Mouse (Mus musculus): ENCODE measurements at regions not wholly inside any gene's neighbourhood (a gene's known extent, or its start where the extent isn't known, plus 50 kb on each side); places are given as distances from the start of the nearest gene placed in this dataset.

DNA sequence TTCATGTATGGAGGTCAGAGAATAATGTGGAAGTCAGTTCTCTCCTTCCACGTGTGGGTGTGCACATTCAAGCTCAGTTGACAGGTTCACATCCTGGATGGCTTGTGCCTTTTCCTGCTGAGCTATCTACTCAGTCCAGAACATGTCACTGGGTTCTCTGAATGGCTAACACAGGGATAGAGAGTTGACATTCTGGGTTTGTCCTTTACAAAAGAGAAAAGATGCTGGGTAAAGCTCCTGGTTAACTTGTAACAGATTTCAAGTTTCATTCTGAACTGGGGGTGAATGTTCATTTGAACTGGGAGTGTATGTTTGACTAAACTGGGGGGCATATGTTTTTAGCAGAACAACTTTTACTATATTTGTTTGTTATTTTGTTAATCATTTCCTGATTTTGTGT is 133.0 kb downstream of the Tmem17 start:
- DNase-seq: no peak

DNA sequence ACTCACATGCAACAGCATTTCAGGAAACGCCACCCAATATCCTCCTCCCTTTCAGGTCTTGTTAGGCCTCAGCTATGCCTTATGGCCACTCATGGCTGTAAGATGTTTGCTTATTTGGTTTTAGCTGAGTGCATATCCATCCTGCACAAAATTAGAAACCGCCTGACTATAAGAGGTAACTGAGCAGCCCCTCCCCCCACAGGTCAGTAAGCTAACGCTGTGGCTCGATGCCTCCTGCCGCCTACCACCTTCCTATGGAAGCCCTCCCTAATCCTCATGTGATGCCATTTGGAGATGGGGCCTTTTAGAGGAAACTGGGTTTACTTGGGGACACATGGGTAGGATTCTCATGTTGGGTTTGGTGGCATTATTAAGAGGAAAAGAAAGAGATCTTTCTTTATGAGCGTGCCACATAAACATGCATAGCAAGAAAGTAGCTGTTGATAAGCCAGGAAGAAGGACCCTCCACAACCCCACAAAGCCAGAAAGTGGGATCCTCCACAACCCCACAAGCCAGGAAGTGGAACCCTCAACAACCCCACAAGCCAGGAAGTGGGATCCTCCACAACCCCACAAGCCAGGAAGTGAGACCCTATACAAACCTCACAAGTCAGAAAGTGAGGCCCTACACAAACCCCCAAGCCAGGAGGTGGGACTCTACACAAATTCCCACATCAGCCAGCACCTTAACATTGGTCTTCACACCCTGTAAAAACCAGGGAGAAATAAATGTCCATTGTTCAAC is 134.5 kb downstream of the Tmem17 start:
- DNase-seq: no peak

DNA sequence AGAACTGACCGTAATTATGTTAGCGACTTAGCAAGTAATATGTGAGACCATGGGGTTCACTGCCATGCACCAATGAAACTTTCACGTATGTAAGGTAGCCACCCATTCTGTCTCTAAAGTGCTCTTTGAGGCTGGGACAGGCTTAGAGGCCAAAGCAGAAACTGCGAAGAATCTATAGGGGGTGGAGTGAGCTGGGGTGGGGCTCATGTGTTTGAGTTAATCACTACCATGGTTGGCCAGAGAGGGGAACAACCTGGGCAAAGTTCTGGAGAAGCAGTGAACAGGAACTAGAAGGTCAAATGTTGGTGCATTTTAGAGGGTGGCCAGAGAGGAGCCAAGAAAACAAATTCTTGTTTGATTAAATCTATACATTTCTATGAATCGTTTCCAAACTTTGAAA is 136.4 kb downstream of the Tmem17 start:
- no peak for DNase-seq

DNA sequence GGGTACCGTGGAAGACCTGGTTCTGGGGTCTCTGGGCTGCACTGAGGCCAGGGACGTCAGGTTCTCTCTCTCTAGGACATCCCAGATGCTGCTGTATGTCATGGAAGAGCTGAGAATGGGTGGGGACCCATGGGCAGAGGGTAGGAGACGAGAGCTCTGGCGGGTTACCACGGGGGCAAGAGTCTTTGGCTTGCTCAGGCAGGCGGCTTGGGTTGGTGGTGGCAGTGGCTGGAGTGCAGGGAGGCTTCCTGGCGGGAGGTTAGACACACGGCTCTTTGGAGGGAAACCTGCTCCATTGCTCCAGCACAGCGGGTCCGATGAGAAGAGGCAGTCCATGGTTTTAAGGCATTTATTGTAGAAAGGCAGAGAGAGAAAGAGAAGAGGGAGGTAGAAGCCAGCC is 138.9 kb downstream of the Tmem17 start:
- DNase-seq: no peak

DNA sequence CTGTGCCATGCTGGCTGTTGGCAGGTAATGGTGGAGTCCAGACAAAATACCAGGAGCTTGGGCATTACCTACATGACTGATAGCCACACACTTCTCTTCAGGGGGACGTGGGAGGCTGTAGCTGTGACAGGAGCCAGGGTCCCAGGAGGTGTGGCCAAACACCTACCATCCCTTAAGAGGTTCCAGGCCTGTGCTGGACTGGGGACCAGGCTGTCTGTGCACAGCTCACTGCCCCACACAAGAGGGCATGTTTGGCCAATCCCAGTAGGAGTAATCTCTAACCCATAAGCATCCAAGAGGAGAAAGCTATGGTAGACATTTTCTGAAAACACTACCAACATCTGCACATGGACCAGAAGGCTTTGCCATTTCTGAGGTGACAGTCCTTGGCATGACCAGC is 139.4 kb downstream of the Tmem17 start:
- DNase-seq: no peak

DNA sequence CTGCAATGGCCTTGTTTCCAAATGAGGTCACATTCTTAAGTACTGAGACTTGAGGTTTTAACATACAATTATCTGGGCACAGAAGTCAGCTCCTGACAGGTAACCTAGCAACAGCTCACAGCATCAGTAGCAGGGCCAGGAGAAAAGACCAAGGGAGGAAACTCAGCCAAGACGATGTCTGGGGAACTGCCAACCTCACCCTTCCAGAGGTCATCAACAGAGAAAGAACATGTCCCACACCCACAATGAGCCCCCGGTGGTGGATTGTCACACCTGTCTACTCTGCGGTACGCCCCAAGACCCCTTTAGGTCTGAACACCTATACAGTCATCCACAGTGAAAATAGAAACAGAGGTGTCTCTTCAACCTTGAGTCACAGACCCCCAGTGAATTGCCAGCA is 140.0 kb downstream of the Tmem17 start:
- no peak for DNase-seq

DNA sequence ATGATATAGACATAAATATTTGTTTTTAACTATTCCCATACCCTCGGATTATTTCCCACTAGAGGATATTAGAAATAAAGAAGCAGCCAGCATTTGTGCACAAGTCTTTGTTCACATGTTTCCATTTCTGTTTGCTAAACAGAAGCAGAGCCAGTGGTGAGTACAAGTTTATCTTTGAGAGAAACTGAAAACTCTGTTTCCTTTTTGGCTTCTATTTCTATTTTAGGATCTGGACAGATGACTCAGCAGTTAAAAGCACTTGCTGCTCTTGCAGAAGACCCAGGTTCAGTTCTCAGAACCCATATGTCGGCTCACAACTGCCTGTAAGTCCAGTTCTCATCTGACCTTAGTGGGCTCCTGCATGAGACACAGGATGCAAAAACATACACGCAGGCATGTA is 141.0 kb downstream of the Tmem17 start:
- DNase-seq: no peak

DNA sequence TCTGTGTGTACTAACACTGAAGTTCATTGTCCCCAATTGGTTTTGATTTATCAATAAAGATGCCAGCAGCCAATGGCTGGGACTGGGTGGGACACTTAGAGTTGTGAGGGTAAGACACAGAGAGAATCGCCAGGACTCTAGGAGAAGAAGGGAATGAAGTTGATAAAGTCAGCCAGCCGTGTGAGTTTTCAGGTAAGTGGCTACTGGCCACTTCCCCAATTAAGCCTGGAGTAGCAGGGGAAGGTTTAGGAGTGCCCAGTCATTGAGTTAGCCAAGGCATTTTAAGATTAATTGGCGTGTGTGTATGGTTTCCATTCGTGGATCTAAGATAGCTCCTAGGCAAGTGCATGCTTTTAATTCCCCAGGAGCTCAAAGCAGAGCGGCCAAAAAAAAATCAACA is 141.5 kb downstream of the Tmem17 start:
- no peak for DNase-seq

DNA sequence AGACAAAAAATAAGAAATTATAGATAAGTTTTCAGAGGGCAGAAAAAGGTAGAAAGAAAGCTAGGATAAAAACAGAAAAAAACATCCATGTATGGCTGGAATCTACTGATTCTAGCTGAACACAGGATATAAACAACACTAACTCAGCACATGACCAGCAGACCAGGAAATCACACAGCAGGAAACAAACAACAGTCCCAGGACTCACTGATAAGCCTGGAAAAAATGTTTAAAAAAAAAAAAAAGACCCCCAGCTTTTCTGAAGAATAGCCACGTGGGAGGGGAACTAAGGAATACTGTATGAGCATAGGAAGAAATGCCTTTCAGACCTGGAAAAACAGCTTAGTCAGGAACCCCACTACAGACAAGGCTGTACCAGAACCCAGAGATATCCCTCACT is 145.7 kb downstream of the Tmem17 start:
- DNase-seq: no peak

DNA sequence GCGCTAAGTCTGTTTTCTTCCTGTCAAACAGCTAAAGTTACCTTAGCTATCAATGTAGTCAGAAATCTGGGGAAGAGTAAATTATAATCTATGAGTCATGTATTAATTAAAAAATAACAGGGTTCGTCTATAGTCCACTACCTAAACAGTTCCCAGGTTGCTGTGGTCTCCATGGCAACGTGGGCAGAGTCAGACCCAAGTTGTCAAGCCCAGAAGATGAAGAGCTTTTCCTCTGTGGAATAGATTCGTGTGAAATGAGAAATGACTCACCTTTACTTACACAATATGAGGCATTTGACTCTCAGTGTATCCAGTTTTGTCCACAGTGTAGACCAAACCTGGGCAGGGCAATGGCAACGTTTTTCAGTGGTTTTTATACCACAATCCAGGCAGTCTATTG is 149.2 kb downstream of the Tmem17 start:
- DNase-seq: no peak

DNA sequence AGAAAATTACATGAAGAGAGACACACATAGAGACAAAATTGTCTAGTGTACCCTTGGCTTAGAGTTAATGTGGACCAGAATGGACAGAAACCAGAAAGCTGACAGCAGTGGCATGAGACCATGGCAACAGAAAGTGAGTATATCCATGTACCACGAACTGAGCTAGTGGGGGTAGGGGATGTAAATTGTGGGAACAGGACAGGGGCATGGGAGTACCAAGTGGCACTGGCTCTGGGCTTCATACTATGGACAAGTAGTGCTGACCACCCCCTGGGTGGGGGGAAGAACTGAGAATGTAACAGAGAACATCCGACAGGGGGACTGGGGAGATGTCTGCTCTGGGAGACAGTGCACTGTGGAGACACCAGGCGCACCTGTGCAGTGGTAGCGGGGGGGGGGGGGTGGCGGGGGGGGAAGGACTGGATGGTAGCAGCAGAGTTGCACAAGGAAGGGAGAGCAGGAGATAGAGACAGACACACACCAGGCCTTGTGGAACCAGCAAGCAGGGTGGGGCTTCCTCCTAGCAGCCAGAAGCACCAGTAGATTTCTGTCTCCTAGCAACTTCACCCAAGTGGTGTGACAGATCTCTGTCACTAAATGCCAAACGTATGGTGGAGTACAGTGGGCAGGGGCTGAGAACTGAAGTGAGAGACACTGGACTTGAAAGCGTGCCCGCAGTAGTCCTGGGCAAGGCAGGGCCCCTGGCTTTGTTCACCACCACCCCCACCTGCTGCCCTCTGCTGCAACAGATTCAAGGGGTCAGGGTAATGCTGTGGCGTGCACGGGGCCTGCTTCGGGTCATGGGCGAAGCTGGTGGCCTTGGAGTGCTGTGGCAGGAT is 150.0 kb downstream of the Tmem17 start:
- DNase-seq: no peak

DNA sequence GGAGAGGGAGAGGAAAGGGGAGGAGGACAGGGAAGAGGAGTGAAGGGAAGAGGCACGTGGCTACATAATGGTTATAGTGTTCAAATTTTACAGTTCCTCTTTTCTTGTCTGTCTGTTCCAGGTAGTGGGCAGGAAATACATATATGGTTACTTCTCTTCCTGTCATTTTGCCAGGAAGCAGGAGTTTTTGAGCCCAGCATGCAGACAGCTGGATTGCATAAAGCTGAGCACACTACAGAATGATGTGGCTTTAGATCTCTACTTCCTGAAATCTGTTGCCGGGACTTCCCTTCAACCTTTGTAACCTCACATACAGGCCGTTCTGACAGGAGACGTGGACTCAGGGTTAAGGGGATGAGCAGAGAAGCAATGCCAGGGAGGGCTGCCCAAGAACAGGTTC is 154.1 kb downstream of the Tmem17 start:
- DNase-seq: no peak

DNA sequence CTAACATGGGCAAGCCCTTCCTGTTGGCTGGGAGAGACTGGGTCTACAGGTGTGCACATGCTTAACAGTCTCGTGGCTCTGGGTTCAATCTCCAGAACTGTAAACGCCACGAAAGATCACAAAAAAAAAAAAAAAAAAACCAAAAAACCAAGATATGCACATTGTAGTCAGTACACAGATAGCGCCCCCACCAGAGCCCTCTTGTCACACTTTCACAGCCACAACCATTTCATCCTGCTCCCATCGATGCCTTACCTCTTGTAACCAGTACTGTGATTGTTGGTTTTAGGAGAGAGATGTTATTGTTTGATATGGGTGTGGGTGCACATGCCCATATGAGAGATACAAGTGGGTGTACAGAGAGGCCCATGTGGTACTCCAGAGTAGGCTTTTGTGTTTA is 154.5 kb downstream of the Tmem17 start:
- DNase-seq: no peak

DNA sequence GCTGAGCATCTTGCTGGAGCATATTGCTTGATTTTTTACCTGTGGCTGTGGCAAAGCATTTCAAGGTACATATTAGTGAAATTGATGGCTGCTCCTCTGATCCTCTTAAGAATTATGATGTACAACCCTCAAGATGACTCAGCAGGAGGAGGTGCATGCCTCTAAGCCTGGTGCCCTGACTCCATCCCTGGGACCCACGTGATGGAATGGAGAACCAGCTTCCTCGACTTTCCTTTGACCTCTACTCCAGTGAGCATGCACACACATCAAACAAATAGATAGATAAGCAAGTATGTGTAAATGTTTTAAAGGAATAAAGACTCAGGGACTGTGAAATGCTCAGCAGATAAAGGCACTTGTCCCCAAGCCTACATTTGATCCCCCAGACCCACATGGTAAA is 156.3 kb downstream of the Tmem17 start:
- DNase-seq: no peak

DNA sequence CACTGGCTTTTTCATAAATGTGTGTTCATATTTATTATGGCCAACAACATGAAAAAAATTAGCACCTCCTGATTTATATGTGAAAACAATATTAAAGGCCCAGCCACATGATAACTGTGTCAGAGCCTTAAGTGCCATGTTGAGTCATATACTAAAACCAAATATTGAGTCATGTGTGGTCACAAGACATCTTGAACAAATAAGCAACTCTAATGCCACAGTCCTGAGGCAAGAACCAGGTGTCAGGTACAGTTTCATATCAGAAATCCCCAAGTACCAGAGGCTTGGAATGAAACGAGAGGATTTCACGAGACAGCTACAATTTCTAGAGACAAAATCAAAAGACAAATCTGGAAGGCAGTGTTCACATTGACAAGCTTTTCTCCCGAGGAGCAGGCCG is 157.4 kb downstream of the Tmem17 start:
- DNase-seq: no peak

DNA sequence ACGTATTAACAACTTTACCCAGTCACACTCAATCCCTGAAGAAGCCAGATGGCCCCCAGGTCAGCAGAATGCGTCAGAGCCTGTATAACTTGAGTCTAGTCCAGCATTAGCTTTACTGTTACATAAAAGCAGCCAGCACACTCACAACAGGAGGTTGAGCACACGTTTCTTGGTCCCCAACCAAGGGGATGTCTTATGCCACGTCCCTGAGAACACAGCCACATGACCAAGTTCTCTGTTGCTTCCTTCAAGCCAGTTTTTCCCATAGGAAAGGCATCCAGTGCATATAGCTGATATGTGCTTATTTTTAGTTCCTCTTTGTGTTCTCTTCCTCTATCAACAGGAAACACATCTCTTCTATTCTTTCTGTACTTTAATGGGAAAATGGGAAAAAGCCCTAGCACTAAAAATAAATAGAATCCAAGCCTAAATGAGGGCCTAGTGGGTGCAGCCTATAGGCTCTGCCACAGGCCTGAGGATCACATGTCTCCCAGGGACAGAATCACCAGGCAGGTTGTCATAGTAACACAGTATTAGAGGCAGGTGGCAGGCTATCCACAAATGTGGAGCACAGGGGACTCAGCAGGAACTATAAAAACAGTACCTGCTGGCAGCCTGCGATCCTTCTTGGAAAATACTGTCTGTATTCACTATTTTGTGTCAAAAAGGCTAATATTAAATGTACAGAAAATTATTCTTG is 160.1 kb downstream of the Tmem17 start:
- DNase-seq: peak; percentile 33 to 45

DNA sequence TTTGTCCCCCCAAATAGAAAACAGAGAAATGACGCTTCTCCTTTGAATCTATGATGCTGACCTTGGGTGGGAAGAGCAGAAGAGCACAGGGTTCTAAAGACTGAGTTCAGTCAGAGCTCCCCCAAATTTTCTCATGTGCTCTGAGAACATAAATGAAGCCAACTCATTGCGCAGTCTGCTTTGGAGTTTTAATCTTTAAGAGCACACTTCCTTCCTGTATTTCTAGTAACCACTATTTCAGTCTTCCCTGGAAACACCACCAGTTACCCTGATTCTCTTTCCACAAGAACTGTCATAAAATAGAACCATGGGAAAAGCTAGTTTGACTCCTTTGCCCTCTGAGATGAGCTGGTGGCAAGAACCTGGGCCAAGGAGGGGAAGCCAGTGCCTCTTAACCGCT is 163.2 kb downstream of the Tmem17 start:
- DNase-seq: no peak

DNA sequence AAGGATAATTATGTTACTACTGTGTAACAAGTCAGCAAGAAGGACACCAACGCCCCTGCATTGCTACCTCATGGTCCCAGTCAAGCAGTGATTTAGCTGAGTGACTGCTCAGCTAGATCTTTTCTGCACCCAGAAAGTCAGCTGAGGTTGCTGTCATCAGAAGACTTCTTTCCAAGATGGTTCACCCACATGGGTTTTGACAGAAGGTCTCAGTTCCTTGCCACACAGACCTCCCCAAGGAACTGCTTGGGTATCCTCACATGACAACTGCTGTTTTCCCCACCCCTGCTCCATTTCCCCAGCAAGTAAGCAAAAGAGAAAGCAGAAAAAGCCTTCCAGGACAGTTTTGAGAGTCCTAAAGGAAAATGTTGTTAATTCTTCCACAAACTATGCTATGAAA is 163.9 kb downstream of the Tmem17 start:
- DNase-seq: no peak

DNA sequence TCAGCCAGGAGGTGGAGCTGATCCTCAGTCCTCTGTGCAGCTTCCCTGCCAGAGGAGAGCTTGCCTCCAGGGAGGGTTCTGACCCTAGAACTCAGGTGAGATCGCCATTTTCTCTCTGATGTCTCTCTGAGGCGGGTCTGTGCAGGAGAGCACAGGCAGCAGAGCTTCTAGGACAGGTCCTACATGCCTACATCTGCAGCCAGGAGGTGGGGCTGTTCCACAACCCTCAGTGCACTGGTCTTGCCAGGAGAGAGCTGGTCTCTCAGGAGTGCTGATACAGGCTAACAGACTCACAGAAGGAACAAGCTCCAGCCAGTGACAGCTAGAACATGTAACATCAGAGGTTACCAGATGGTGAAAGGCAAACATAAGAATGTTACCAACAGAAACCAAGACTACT is 165.4 kb downstream of the Tmem17 start:
- DNase-seq: no peak

DNA sequence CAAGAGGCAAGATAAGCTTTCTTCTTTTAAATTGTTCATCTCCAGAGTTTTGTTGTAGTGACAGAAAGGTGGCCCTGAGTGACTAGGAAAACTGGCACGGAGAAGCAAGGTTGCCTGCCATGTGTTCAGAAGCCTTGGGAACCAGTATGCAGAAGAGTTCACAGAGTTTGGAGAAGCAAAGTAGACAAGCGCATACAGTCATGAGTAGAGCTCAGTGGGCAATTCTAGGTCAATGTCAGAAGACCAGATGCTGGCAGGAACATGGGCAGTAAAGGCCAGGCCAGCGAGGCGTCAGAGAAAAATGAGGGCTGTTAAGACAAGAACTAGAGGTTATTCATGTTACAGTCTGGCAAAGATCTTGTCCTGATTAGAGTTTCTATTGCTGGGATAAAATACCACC is 172.7 kb downstream of the Tmem17 start:
- no peak for DNase-seq

DNA sequence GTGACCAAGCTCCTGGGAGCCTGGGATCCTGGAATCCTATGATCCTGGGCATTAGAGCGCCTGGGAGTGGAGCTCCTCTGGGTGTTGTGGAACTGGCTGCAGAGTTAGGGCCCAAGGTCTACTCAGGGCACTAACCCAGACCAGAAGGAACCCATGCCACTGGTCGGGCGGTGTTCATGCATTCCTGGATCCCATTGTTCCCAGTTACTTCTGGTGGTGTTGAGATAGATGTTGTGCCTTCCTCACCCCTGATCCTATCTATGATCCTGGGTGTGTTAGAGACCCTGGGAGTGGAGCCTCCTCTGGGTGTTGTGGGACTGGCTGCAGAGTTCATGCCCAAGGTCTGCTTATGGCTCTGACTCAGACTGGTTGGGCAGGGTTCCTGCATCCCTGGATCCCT is 169.9 kb downstream of the B3gnt2 start:
- DNase-seq: no peak

DNA sequence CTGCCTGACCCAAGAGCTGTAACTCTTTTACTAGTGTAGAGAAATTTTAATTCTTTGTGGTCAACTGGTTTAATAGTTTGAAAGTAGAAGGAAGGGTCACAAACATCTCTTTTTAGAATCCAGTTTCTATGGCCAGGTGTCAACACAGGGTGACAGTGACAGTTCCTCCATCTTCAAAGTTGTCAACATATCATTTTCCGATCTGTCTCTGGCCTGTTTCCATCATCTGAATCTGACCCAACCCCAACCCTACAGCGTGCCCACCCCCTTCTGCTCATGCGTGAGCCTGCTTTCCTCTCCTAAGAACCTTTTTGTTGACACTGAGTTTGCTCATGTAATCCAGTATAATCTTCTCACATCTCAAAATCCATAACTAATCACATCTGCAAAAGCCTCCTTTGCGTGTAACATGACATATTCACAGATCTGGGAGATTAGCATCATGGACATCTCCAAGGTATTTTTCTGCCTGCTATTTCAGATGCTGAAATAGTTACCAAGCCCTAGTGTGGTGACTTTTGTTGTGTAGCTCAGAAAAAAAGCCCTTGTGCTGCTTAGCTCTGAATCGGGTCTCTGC is 168.4 kb downstream of the B3gnt2 start:
- DNase-seq: no peak

DNA sequence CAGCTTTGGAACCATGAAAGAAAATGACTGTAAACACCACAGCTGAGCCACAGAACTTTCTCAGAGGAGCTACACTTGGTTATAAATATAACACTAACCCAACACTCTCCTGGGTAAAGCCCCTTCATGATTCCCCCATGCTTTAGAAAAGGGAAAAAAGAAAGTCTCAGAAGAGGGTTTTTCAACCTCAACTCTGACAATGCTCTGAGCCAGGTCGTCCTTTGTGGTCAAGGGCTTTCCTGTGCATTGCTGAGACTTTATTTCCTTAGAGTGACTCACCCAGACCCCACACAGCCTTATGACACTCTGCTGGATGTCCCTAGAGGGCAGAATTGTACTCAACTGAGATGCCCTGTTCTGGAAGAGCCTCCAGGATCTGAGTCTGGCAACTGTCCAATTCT is 167.8 kb downstream of the B3gnt2 start:
- DNase-seq: no peak

DNA sequence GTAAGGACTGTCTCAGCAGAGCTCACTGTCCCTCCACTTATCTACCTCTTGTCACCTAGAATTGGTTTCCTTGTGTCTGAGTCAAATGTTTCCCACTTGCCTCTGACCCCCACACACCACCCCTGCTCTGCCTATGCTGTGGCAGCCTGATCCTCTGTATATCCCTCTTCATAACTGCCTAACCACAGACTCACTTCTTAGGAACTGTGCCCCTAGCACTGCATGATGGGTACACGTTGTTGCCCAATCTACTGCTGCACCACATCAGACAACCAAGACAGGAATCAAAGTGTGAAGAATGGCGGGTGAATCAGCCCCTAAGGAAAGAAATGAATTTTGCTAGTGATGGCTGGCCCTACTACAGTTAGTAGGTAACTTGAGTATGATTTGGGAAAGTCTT is 167.4 kb downstream of the B3gnt2 start:
- DNase-seq: no peak

Measured in cerebellum, postnatal 36 days (tissue).